Mouse (Mus musculus) gastrocnemius, postnatal 14 days (tissue): ENCODE measurements at regions not wholly inside any gene's neighbourhood (a gene's known extent, or its start where the extent isn't known, plus 50 kb on each side); places are given as distances from the start of the nearest gene placed in this dataset.

Experiments
- DNase-seq: peaks from one replicate; pipeline ENCODE4 v3.0.0; 2021; ENCODE audit warnings: mixed read lengths
- intact Hi-C: fragments of 180-260 bp; cut with DNase I; formaldehyde crosslinking; loops from one replicate; pipeline ENCODE4 v1.15.1; 2025; ENCODE audit warnings: low total_unique reads

GRCm38 (mm10) chr13:84565644-84566532, 343.8 kb downstream of the Tmem161b start:
- intact Hi-C loops = no loop called here
- DNase-seq = no peak

GRCm38 (mm10) chr13:84566533-84566832, 344.4 kb downstream of the Tmem161b start:
- no peak for DNase-seq
- intact Hi-C loops = no loop called here

- no peak for DNase-seq
- intact Hi-C loops = no loop called here
These were observed 347.3 kb downstream of the Tmem161b start for GRCm38 (mm10) chr13:84569371-84569770.

GRCm38 (mm10) chr13:84570206-84570605, 348.1 kb downstream of the Tmem161b start:
- intact Hi-C loops = no loop called here

DNA sequence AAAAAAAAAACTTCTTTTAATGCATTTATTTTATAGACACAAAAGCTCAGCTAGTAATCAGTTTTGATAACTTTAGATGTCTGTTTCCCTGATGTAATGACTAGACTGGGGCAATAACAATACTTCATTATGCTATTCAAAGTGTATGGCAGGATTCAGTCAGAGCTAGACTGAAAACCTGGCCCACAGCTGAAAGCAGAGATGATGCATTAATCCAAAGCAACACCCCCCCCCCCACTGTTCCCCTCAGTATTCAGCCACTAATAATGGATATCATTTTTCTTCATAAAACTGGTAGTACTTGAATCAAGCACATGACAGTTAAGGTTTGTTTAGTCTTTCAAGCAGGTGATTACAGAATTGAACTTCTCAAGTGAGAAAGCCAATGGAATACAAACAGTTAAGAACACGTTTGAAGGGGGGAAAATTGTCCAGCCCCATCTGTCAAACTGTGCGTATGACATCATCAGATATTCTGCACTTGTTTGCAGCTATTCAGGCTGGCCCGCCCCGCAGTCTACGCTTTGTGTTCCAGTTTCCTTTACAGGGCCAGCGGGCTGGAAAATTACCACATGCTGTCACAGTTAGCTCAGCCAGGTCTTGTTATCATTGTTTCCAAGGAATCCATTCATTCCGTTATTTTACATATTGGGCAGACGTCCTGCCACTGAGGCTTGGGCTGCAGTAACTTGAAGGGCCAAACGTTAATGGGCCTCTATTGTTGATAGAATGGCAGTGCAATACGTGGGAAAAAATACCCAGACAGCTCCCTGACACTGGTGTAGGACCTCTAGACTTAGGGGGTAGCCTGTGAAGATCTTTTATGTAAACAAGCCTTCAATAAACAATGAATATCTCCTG, 349.1 kb downstream of the Tmem161b start:
- intact Hi-C loops = no loop called here
- no peak for DNase-seq

More at GRCm38 (mm10) chr13:84570206-84570605, 348.1 kb downstream of the Tmem161b start:
- DNase-seq = no peak

DNA sequence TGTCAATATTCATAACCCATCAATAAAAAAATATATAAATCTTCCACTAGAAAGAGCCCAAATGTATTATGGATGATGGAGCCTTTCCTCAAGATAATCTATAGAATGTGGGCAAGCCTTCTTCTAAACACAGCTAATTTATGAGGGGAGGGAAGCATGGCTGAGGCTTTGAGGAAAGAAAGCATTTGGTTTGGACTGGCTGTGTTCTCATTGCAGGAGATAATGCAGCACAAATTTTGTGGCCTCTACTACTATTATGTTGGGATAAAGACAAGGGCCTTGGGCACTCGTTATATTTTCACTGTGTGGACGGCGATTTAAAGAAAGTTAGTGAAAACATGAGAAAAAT, 349.7 kb downstream of the Tmem161b start:
- no peak for DNase-seq
- intact Hi-C loops = no loop called here

- intact Hi-C loops = no loop called here
- no peak for DNase-seq
These were observed 350.1 kb downstream of the Tmem161b start for GRCm38 (mm10) chr13:84572231-84572630.

- intact Hi-C loops = no loop called here
- DNase-seq = no peak
These were observed 374.6 kb downstream of the Tmem161b start for GRCm38 (mm10) chr13:84596585-84597142.

- intact Hi-C loops = no loop called here
- DNase-seq = no peak
These were observed 380.5 kb downstream of the Tmem161b start for GRCm38 (mm10) chr13:84602612-84603011.

DNA sequence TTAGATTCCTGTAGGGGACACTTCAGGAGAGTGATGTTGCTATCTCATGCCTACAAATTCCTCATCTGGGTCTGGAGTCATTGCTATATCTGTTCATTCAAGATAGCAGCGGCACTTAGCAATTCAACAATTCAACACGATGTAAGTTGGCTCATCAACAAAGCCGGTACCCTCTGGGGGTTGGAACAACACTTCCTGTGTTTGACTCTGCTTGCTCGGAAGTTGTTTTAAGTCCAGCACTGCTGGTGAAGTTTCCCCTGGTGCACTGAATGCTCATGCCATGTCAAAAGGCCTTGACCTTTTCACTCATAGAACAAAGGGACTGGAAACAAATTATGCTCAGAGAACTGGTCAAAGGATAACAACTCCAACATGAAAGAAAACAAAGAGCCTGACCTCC, 390.4 kb downstream of the Tmem161b start:
- DNase-seq = no peak
- intact Hi-C loops = no loop called here

DNA sequence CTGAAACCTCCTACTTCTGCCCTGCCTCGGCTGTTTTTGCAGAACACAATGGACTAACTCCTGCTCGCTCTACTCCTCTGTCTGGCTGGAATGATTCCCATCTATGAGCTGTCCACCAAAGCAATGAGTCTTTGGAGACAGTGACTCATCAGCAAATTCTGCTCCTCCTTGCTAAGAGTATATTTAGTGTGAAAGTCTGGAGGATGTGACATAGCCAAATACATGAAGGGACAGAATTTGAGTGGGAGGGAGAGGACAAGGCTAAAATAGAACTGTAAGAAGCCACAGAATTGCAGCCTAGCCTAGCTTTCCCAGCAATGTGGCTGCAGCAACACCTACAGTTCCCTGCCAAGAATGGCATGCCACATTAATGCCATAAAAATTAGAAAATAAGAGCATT, 390.9 kb downstream of the Tmem161b start:
- intact Hi-C loops = no loop called here
- no peak for DNase-seq

DNA sequence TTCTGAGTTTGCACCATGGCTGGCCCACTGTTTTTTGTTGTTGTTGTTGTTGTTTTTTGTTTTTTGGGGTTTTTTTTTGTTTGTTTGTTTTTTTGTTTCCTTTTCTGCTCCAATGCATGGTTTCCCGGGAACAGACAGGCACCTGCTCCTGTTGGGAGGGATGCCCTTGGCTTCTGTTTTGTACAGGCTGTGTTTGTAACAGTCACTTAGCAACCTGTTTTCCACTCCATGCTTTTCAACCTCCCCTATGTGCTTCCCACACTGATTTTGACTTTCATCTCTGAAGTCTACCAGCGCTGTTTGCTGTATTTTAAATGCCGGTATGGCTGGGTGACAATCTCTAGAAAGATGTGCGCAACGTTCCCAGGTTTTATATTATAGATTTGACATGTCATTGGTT, 402.6 kb downstream of the Tmem161b start:
- no peak for DNase-seq
- intact Hi-C loops = no loop called here

DNA sequence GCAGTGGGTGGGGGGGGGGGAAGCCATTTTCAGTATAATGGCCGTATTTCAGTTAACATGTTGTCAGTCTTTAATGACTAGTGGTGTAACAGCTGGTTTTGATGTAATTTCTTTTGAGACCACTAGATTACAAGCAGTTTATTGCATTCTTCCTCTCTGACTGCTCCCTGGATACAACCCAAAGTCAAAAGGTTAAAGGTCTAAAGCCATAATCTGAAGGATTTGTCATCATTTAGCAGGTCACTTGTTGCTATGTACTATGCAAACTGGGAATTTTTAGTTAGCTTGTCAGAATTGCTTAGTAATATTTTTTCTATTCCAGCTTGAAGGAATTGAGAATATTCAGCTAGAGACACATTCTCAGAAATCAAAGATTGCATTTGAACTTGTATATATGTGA, 403.4 kb downstream of the Tmem161b start:
- no peak for DNase-seq
- intact Hi-C loops = no loop called here

DNA sequence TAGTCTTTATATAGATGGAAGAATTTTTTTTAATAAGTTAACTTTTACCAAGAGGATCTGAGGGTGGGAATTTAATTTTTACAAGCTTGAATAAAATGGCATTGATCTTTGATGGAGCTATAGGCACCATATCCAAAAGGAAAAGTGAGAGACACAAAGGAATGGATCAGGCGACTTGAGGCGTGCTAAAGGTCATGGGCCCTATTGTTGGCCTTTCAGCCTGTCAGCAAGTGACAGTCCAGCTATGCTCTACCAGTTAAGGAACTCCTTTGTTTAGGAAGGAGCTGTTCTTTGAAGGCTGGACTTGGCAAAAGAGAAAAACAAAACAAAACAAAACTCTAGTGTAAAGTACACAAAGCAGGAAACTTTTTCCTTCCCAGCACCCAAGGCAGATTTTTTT, 403.8 kb downstream of the Tmem161b start:
- no peak for DNase-seq
- intact Hi-C loops = no loop called here

DNA sequence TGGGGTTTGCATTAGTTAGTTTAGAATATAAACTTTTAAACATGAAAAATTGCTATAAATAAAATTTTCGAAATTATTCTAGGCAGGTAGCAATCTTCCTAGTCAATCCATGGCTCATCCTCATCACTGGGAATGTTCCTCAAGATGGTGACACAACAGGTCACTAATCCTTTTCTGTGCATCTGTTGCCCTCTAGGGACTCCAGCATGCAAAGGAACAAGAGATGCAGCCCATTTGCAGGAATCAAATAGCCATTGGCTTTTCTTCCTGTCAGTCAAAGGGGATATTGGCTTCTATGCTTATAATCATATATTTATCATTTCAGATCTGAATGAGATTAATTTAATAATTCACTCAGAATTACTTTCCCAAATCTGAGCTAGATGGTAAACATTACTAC, 404.3 kb downstream of the Tmem161b start:
- no peak for DNase-seq
- intact Hi-C loops = no loop called here

- intact Hi-C loops = no loop called here
- DNase-seq = no peak
These were observed 408.6 kb downstream of the Tmem161b start for GRCm38 (mm10) chr13:84630686-84631085.

DNA sequence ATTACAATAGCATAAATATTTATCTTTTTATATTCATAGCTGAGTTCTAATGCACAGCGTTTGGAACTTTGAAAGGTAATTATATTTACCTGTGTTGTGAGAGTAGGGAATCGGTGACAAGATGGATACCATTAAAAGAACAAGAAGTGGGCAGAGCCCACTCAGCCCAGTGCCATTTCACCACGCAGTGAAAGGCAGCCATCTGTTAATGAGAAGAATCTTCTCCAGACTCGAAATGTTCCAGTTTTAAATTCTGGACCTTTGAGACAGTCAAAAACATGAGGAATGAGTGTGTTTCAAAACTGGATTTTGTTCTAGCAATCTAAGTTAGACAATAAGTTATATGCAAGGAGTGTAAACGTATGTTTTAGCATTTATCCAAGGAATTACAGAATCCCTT, 410.4 kb downstream of the Tmem161b start:
- intact Hi-C loops = no loop called here
- no peak for DNase-seq

- intact Hi-C loops = no loop called here
- no peak for DNase-seq
These were observed 414.7 kb downstream of the Tmem161b start for GRCm38 (mm10) chr13:84636831-84637230.

DNA sequence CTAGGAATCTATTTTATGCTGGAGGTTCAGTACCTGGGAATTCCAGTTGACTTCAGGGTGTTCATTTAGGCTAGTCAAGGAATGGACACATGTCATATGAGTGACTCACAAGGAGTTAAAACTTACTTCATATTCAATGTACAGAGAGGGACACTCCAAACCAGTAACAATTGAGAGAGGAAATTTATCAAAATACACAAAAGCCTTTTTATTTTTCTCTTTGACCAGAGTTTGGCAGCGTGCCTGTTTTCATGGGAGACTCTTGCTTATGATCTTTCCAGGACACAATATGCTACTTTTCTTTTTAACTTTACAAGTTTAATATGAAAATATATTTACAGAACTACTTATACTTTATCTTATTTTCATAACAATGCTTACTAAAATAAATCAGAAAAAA, 415.5 kb downstream of the Tmem161b start:
- intact Hi-C loops = no loop called here
- DNase-seq = no peak

DNA sequence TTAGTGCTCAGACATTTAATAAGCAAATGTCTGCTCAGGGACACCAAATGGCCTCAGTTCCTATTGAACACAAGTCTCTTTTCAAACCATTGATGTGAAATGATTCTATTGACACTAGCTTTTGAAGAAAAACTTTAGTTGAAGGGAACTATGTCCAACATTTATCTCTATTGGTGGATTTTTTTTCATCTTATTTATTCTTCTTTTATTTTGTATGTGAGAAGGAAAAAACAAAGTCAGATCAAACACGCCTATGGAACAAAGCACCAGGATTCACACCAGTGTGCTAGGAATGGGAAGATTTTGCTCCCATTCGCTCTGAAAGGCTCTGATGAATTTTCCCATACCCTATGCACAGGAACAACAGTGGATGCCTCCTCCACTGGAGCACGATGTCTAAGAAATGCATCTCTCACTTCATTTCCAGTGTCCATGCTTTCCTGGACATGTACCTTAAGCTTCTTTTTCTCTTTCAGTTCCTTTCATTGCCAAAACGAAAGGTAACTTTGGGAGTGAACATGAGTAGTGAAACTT, 416.4 kb downstream of the Tmem161b start:
- intact Hi-C loops = no loop called here

More for the DNA sequence above, 416.4 kb downstream of the Tmem161b start:
- no peak for DNase-seq
